Mouse (Mus musculus) forebrain, embryonic 11.5 days (tissue): Measurements from ENCODE around the gene Rcl1. TPM values are rescaled to one million over a fixed set of nuclear protein-coding genes. Genes with fewer than 3 reads are reported as not detected.
A peak's percentile ranks its signal among the peaks of the same experiment; 100 is the strongest.

Experiments used
- microRNA counts: library from miRNA; unstranded; fragments of <30 nt; microRNA quantifications from one replicate; lab custom pipeline; 2015
- microRNA-seq: library from miRNA; unstranded; fragments of <30 nt; microRNA quantifications from one replicate; pipeline ENCODE4, GENCODE M21; 2016; ENCODE audit not compliant: insufficient number of aligned reads
- polyA plus RNA-seq: library from polyadenylated mRNA; unstranded; fragments of >200 nt; fragmentation: Nextera tagmentation; extraction: Ambion mirVana; gene quantifications from 2 replicates; pipeline ENCODE4 v1.2.1, GENCODE M21; 2014

Gene Rcl1
- polyA plus RNA-seq, 1 experiment from 2014 or later, result 52.2 TPM

MicroRNA genes within 50 kb of the gene (microRNA counts, 519-probe panel; counts per million panel counts)
- 4,762 counts per million, percentile 46 among the panel's probes with 10 or more counts for microRNA mmu-miR-101b (lab: Ali Mortazavi, UCI)

Small RNAs within 50 kb of the gene (microRNA-seq; reads per million reads assigned to microRNA genes)
- gene Mir101b, result 3,344 reads per million, percentile 82 among the genes with 10 or more reads in this experiment

Other genes starting within 250 kb of the Rcl1 start
- gene Plpp6, start 137.4 kb upstream of the Rcl1 start, polyA plus RNA-seq, result 6.1 and 6.4 TPM in 2 replicates
- gene 4430402I18Rik, start 133.6 kb upstream of the Rcl1 start, polyA plus RNA-seq, result 0.19 and 1.2 TPM in 2 replicates
- gene Cdc37l1, start 111.0 kb upstream of the Rcl1 start, polyA plus RNA-seq, result 52.0 and 55.7 TPM in 2 replicates
- gene Ak3, start 53.4 kb upstream of the Rcl1 start, polyA plus RNA-seq, result 83.8 and 88.7 TPM in 2 replicates
- 13.2 and 14.6 TPM in 2 replicates for gene Jak2, start 150.5 kb downstream of the Rcl1 start, polyA plus RNA-seq
- gene Insl6, start 224.0 kb downstream of the Rcl1 start, polyA plus RNA-seq, result 6.7 and 7.2 TPM in 2 replicates
- 0.79 and 0.99 TPM in 2 replicates for gene Rln1, start 233.3 kb downstream of the Rcl1 start, polyA plus RNA-seq